ENCODE assay signal across 6 mouse cellular contexts in genomic region chr17:7102945-7103344, GRCm38 (mm10).
DNase-seq lines count a peak whose midpoint lies in the region; ATAC-seq and TF ChIP-seq lines count a peak whose summit lies in the region.
"Not testable (repeated sequence)": the region's sequence is repeated elsewhere in the genome, so short reads cannot be mapped to it uniquely, and the experiment has no call there.

No protein-coding gene starts in this region.

- not testable (repeated sequence) for H3K4me3 ChIP-seq in forebrain, embryonic 11.5 days (ENCODE audit: low read depth, low read length); hindbrain, embryonic 13.5 days; kidney, embryonic 14.5 days (ENCODE audit: low read length); lung, postnatal 0 days (ENCODE audit: low read depth, low read length); midbrain, embryonic 15.5 days

- not testable (repeated sequence) for TF ChIP-seq CTCF in lung, postnatal 0 days (IDR thresholded peaks at IDR 0.05)

- H3K27me3 ChIP-seq in forebrain, embryonic 11.5 days (ENCODE audit: control insufficient read depth, insufficient read depth, low read length); hindbrain, embryonic 13.5 days; kidney, embryonic 14.5 days (ENCODE audit: control insufficient read depth, insufficient read depth, low read length); lung, postnatal 0 days (replicated peaks; ENCODE audit: insufficient read depth, low read length); midbrain, embryonic 15.5 days (replicated peaks): not testable (repeated sequence)

- H3K9ac ChIP-seq in forebrain, embryonic 11.5 days (ENCODE audit: low read length); hindbrain, embryonic 13.5 days; kidney, embryonic 14.5 days (ENCODE audit: low read depth, low read length); lung, postnatal 0 days (replicated peaks; ENCODE audit: low read depth); midbrain, embryonic 15.5 days: not testable (repeated sequence)

- H3K4me2 ChIP-seq in forebrain, embryonic 11.5 days (ENCODE audit: low read depth, low read length, severe bottlenecking); hindbrain, embryonic 13.5 days; kidney, embryonic 14.5 days (replicated peaks; ENCODE audit: low read depth, low read length); lung, postnatal 0 days (replicated peaks; ENCODE audit: low read depth, low read length); midbrain, embryonic 15.5 days: not testable (repeated sequence)

- not testable (repeated sequence) for H3K36me3 ChIP-seq in forebrain, embryonic 11.5 days (ENCODE audit: control insufficient read depth, insufficient read depth, low read length); hindbrain, embryonic 13.5 days; kidney, embryonic 14.5 days (ENCODE audit: control insufficient read depth, insufficient read depth, low read length); lung, postnatal 0 days (ENCODE audit: insufficient read depth, low read length); midbrain, embryonic 15.5 days (replicated peaks)

- no CpG with 5 or more reads among the region's 7 CpGs for WGBS in forebrain, embryonic 11.5 days
- WGBS in hindbrain, embryonic 13.5 days = no CpG with 5 or more reads among the region's 7 CpGs
- WGBS in kidney, embryonic 14.5 days = no CpG with 5 or more reads among the region's 7 CpGs
- no CpG with 5 or more reads among the region's 7 CpGs for WGBS in lung, postnatal 0 days
- no CpG with 5 or more reads among the region's 7 CpGs for WGBS in midbrain, embryonic 15.5 days

- not testable (repeated sequence) for H3K4me1 ChIP-seq in forebrain, embryonic 11.5 days (replicated peaks; ENCODE audit: control insufficient read depth, insufficient read depth, low read length); hindbrain, embryonic 13.5 days (replicated peaks); kidney, embryonic 14.5 days (ENCODE audit: control insufficient read depth, insufficient read depth, low read length); lung, postnatal 0 days (ENCODE audit: insufficient read depth, low read depth, low read length); midbrain, embryonic 15.5 days

- 0 out of 2 replicates have a peak, but pooled peaks have one; percentile 21 for ATAC-seq in forebrain, embryonic 11.5 days (replicated peaks; ENCODE audit: low FRiP score)
- peak; percentile 80 for ATAC-seq in granulocyte monocyte progenitor cell, adult 5-6 weeks (replicated peaks; ENCODE audit: poor library complexity, severe bottlenecking)
- peak; percentile 53; the same call in 1 of the 2 replicates for ATAC-seq in hindbrain, embryonic 13.5 days (ENCODE audit: low FRiP score)
- ATAC-seq in kidney, embryonic 14.5 days (ENCODE audit: low FRiP score, low TSS enrichment) = peak; percentile 66
- ATAC-seq in lung, postnatal 0 days = peak; percentile 35; the same call in 1 of the 2 replicates
- ATAC-seq in midbrain, embryonic 15.5 days (replicated peaks) = 0 out of 2 replicates have a peak, but pooled peaks have one; percentile 51

- H3K9me3 ChIP-seq in forebrain, embryonic 11.5 days (ENCODE audit: control insufficient read depth, low read length); hindbrain, embryonic 13.5 days; kidney, embryonic 14.5 days (ENCODE audit: control insufficient read depth, low read length); lung, postnatal 0 days (ENCODE audit: low read length); midbrain, embryonic 15.5 days: not testable (repeated sequence)

- not testable (repeated sequence) for DNase-seq in forebrain, embryonic 11.5 days (ENCODE audit: low spot score); lung, postnatal 0 days (ENCODE audit: low spot score)

- H3K27ac ChIP-seq in forebrain, embryonic 11.5 days (ENCODE audit: low read depth, low read length); hindbrain, embryonic 13.5 days; kidney, embryonic 14.5 days (ENCODE audit: low read depth, low read length); lung, postnatal 0 days (ENCODE audit: low read length); midbrain, embryonic 15.5 days: not testable (repeated sequence)

- TF ChIP-seq EP300 in lung, postnatal 0 days (IDR thresholded peaks at IDR 0.05) = not testable (repeated sequence)

Comparison
In these comparisons a context has a peak if more than half of its experiments do, and no peak if none do; other contexts are left out.
1. ATAC-seq: peak in every context shown above with its lines; median percentile 80 in granulocyte monocyte progenitor cell, adult 5-6 weeks; 66 in kidney, embryonic 14.5 days; 53 in hindbrain, embryonic 13.5 days; 51 in midbrain, embryonic 15.5 days; 35 in lung, postnatal 0 days; 21 in forebrain, embryonic 11.5 days.